Mouse (Mus musculus): ENCODE measurements at regions not wholly inside any gene's neighbourhood (a gene's known extent, or its start where the extent isn't known, plus 50 kb on each side); places are given as distances from the start of the nearest gene placed in this dataset.

DNA sequence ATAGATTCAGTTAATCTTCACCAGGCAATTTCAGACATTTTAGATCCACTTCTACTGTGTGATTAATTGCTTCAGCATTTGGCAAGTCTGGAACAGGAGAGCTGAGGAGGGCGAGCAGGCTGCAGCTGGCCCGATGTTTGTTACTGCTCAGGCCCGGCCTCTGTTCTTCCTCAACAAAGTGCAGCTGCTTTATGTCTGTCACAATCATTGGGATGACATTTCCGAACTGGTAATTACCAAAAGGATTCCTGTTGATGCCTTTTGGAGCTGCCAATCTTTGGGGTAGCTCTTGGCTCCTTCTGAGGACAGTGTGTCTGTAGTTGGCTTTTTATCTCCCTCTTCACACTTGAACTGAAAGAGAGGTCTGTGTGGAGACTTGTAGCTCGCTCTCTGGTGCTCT, 119.4 kb downstream of the Ndfip2 start:
- TF ChIP-seq GATA1 (IDR thresholded peaks at IDR 0.05; ENCODE audit: borderline replicate concordance, low read length) (no peak), FLI1 (IDR thresholded peaks at IDR 0.05; ENCODE audit: low read length) (no peak)

Data from megakaryocyte, embryonic 14.5 days (primary cell).